Mouse (Mus musculus) forebrain, embryonic 11.5 days (tissue): ENCODE results near the gene Tmco5b. TPM values are rescaled to one million over a fixed set of nuclear protein-coding genes. Genes with fewer than 3 reads are reported as not detected.
A peak's percentile ranks its signal among the peaks of the same experiment; 100 is the strongest.

Experiments
- ATAC-seq: fragments of 200-750 bp; cut with Nextera tagmentation; replicated peaks from 2 replicates; pipeline ENCODE4 v1.8.0; 2017; ENCODE audit warnings: moderate TSS enrichment; ENCODE audit not compliant: low FRiP score
- DNase-seq: peaks from one replicate; pipeline ENCODE4 v3.0.0-alpha.2; 2017; ENCODE audit warnings: low spot score
- H3K27ac ChIP-seq: fragments of 300-500 bp; sonication (generic); 2 replicates; pipeline ENCODE4 v1.5.1; 2014; ENCODE audit warnings: low read depth, low read length
- H3K27me3 ChIP-seq: fragments of 300-500 bp; sonication (generic); 2 replicates; pipeline ENCODE4 v1.6.1; 2014; ENCODE audit warnings: mild to moderate bottlenecking, low read length, mixed read lengths; ENCODE audit not compliant: control insufficient read depth, insufficient read depth
- H3K36me3 ChIP-seq: fragments of 300-500 bp; sonication (generic); 2 replicates; pipeline ENCODE4 v1.6.1; 2014; ENCODE audit warnings: mild to moderate bottlenecking, low read length, moderate library complexity, mixed read lengths; ENCODE audit not compliant: control insufficient read depth, insufficient read depth
- H3K4me1 ChIP-seq: fragments of 300-500 bp; sonication (generic); replicated peaks from 2 replicates; pipeline ENCODE4 v1.6.1; 2014; ENCODE audit warnings: low read length, mixed read lengths; ENCODE audit not compliant: control insufficient read depth, insufficient read depth
- H3K4me2 ChIP-seq: fragments of 300-500 bp; sonication (generic); 2 replicates; pipeline ENCODE4 v1.6.1; 2014; ENCODE audit warnings: low read depth, mild to moderate bottlenecking, low read length, moderate library complexity, mixed read lengths; ENCODE audit not compliant: severe bottlenecking
- H3K4me3 ChIP-seq: fragments of 300-500 bp; sonication (generic); 2 replicates; pipeline ENCODE4 v1.5.1; 2014; ENCODE audit warnings: low read depth, low read length
- H3K9ac ChIP-seq: fragments of 300-500 bp; sonication (generic); 2 replicates; pipeline ENCODE4 v1.6.1; 2014; ENCODE audit warnings: low read length
- H3K9me3 ChIP-seq: fragments of 300-500 bp; sonication (generic); 2 replicates; pipeline ENCODE4 v1.6.1; 2016; ENCODE audit warnings: low read length, mixed read lengths; ENCODE audit not compliant: control insufficient read depth
- WGBS: fragments of 180-500 bp; shearing (Covaris S2); extraction: QIAGEN DNeasy Blood & Tissue Kit; methylation state at CpG from one replicate; pipeline ENCODE4 v1.1.7; 2014; 5-methylcytosine and 5-hydroxymethylcytosine counted together
- polyA plus RNA-seq: library from polyadenylated mRNA; unstranded; fragments of >200 nt; fragmentation: Nextera tagmentation; extraction: Ambion mirVana; gene quantifications from 2 replicates; pipeline ENCODE4 v1.2.1, GENCODE M21; 2014

Gene Tmco5b
- not detected in 2 replicates for polyA plus RNA-seq

DNA sequence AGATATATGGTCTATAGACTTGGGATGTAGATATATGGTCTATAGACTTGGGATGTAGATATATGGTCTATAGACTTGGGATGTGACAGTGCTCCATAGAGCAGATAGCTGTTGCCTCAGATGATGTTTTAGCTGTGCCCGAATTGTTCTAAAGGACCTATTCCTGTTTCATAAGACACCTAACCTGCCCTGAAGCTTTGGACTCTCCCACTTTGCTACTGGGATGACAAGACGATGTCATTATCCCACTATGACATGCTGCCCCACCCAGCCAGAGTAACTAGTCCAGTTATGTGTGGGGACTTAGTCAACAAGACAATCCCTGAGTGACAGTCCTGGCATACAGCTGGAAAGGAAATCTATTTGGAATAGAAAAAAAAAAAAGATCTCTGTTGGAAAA lies at the start of gene Tmco5b:
TSS of gene Tmco5b (plus strand) at position 301 of the 400 bp plus-strand sequence.
- ATAC-seq (no peak), DNase-seq (no peak)
- Histone ChIP-seq H3K27me3 (no peaks in the 10 kb centered on the region), H3K4me2 (no peak within 1 kb of the TSS), H3K9ac (no peak within 1 kb of the TSS), H3K36me3 (no peaks in the 10 kb centered on the region), H3K4me3 (no peak within 1 kb of the TSS), H3K4me1 (no peaks in the 10 kb centered on the region), H3K9me3 (no peaks in the 10 kb centered on the region), H3K27ac (no peak within 1 kb of the TSS)
- 90% methylated on average over 2 of the region's 2 CpGs for WGBS

DNA sequence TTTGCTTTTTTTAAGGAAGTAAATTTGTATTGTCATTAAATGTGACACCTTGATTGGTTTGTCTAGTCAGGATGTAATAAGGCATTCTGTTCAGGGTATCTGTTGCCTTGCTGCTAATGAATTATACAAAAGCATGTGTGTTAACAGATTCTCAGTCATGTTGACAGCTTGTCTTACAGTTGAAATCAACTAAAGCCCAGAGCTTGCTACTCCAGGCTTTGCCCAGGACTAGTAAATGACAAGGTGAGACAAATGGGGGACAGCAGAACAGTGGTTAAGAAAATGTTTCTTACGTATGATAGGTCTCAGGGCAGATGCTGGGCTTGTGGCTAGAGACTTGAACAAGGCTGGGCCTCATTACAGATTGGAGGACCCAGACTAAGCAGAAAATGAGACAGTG lies 48.5 kb upstream of the Tmco5b start:
- Histone ChIP-seq H3K27me3 (no peaks in the 10 kb centered on the region), H3K4me2 (no peak overlapping the region), H3K9me3 (no peaks in the 10 kb centered on the region), H3K9ac (no peak overlapping the region), H3K36me3 (no peaks in the 10 kb centered on the region), H3K4me3 (no peak overlapping the region), H3K27ac (no peak overlapping the region), H3K4me1 (no peaks in the 10 kb centered on the region)
- WGBS, result 72% methylated on average over 1 of the region's 1 CpGs
- ATAC-seq, result no peak
- DNase-seq, result no peak

DNA sequence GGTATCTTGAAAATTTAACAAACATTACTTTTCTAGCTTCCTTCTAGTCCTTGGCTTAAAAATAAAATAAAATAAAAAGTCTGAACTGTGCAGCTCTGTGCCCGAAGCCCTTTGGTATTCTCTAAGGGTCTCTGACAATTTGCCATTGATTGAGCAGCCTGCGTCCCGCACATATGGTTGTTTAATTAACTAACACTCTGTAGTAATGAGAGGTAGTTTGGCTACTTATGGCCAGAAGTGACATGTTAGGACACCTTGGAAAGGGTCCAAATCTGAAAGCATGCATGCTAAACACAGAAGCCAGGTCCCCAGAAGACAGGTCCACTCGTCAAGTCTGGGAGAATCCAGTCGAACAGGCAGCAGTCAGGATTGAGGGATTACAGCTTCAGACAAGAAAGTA lies 46.7 kb upstream of the Tmco5b start:
- Histone ChIP-seq H3K4me2 (no peak overlapping the region), H3K9ac (no peak overlapping the region), H3K36me3 (no peaks in the 10 kb centered on the region), H3K9me3 (no peaks in the 10 kb centered on the region), H3K4me1 (no peaks in the 10 kb centered on the region), H3K27me3 (no peaks in the 10 kb centered on the region), H3K4me3 (no peak overlapping the region), H3K27ac (no peak overlapping the region)
- no peak for ATAC-seq
- WGBS, result 78% methylated on average over 5 of the region's 5 CpGs
- DNase-seq, result no peak

DNA sequence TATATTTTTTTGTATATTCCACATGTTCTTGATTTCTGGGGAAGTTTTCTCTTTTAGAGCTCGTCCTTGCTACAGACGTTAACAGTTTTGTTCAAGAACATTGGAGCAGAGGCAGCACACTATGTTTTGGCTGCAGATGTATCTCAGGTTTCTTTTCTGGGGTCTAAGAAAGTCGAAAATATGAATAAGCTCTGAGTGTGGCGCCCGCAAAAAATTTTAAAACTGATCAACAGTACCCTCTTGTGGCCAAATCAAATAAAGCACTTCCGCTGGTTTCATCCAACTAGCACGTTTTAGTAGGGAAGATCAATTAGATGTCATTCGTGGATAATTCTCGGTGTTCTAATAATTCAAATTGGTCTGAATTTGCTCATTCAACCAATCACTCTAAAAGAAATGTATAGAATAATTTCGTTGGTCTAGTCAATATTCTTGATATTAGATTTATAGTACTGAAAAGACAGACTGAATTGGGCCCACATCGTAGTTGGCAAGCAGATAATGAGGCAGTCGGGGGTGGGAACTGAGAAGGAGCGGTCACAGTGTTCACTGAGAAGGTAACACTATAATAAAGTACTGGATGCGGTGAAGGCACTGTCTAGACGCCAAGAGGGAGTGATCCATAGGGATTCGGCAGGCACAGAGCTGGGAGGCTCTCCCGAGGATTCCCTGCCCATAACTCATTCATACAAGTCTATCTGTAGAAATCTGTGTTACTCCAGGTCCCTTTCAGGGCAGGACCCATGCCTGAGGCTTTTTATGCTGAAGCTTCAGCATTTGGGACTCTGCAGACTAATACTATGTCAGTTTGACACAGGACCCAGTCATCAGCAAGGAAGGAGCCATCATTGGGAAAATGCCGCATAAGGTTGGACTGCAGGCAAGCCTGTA lies 17.1 kb downstream of the Tmco5b start:
- H3K27ac ChIP-seq, result no peak overlapping the region
- WGBS, result 44% methylated on average over 18 of the region's 18 CpGs
- H3K36me3 ChIP-seq, result no peaks in the 10 kb centered on the region
- no peak for DNase-seq
- H3K4me3 ChIP-seq, result no peak overlapping the region
- no peak overlapping the region for H3K9ac ChIP-seq
- no peaks in the 10 kb centered on the region for H3K27me3 ChIP-seq
- ATAC-seq, result peak; percentile 55
- H3K4me1 ChIP-seq, result no peaks in the 10 kb centered on the region
- H3K4me2 ChIP-seq, result no peak overlapping the region
- no peaks in the 10 kb centered on the region for H3K9me3 ChIP-seq

DNA sequence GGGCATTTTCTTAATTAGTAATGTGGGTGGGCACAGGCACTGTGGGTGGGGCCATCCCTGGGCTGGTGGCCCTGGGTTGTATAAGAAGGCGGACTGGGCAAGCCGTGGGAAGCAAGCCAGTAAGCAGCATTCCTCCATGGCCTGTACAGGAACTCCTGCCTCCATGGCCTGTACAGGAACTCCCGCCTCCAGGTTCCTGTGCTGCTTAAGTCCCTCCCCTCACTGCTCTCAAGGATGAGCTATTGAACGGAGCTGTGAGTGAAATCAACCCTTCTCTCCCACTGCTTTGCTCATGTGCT lies 17.7 kb downstream of the Tmco5b start:
- WGBS, result 72% methylated on average over 4 of the region's 4 CpGs
- DNase-seq, result no peak
- H3K9me3 ChIP-seq, result no peaks in the 10 kb centered on the region
- H3K4me1 ChIP-seq, result no peaks in the 10 kb centered on the region
- no peak overlapping the region for H3K4me2 ChIP-seq
- peak; percentile 71 for ATAC-seq
- H3K36me3 ChIP-seq, result no peaks in the 10 kb centered on the region
- H3K9ac ChIP-seq, result no peak overlapping the region
- no peaks in the 10 kb centered on the region for H3K27me3 ChIP-seq
- H3K4me3 ChIP-seq, result no peak overlapping the region
- no peak overlapping the region for H3K27ac ChIP-seq

DNA sequence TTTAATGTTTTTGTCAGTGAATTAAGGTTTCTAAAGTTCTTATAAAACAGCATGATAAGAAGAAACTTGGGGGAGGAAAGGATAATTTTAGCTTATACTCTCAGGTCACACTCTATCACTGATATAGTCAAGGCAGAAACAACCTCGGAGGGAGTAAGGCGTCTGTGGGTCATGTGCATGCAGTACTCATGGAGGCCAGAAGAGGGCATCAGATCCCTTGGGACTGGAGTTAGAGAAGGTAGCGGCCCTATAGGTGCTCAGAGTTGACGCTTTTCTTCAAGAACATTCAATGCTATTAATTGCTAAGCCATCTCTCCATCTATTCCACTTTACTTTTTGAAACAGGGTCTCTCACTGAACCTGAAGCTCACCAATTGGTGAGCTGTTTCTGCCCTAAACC lies 19.8 kb downstream of the Tmco5b start:
- Histone ChIP-seq H3K27me3 (no peaks in the 10 kb centered on the region), H3K4me2 (no peak overlapping the region), H3K9me3 (no peaks in the 10 kb centered on the region), H3K36me3 (no peaks in the 10 kb centered on the region), H3K4me3 (no peak overlapping the region), H3K4me1 (no peaks in the 10 kb centered on the region), H3K9ac (no peak overlapping the region), H3K27ac (no peak overlapping the region)
- DNase-seq (peak; percentile 82), ATAC-seq (peak; percentile 64)
- WGBS, result 18% methylated on average over 4 of the region's 4 CpGs

DNA sequence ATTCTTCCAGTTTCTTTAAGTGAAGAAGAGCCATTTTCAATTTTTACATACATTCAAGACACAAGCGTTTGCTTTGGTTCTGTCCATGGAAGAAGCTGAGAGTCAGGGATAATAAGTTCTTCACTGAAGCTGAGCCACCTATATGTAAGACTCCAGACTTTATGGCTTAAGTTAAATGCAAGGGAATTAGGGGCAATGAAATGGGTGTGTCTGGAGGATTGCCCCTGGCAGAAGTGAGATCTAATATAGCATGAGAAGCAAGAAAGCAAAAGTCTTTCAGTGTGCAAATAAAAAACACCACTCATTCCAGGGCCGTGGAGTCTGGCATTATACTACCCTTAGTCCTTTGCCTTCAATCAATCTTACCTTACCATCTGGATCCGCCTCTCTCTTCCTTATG lies 25.7 kb downstream of the Tmco5b start:
- WGBS, result 92% methylated on average over 3 of the region's 3 CpGs
- DNase-seq, result no peak
- no peak overlapping the region for H3K27ac ChIP-seq

DNA sequence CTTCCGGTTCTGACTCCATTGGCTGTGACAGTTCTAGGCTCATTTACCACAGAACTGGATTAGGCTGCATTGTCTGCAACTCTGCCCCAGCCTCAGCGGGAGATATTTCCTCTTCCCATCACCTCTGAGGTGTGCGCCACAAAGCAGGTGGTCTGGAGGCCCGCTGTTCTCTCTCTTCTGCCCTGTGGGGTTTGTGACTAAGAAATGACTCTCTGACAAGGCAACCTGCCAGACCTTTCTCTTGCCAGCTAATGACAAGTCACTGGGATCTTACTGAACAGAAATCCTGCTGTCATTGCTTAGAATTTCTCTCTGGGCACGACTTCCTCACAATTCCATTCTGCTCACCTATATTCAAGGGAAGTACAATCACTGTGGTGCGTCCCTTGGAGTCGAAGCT lies 37.5 kb downstream of the Tmco5b start:
- WGBS, result 30% methylated on average over 7 of the region's 7 CpGs
- 0 out of 2 replicates have a peak, but pooled peaks cover 1% of the 10 kb centered on the region for H3K4me1 ChIP-seq
- DNase-seq (no peak), ATAC-seq (no peak)
- no peak overlapping the region for H3K9ac ChIP-seq
- H3K27me3 ChIP-seq, result no peaks in the 10 kb centered on the region
- no peaks in the 10 kb centered on the region for H3K36me3 ChIP-seq
- H3K4me3 ChIP-seq, result no peak overlapping the region
- H3K9me3 ChIP-seq, result no peaks in the 10 kb centered on the region
- no peak overlapping the region for H3K4me2 ChIP-seq
- no peak overlapping the region for H3K27ac ChIP-seq

More for the DNA sequence above, 25.7 kb downstream of the Tmco5b start:
- H3K4me3 ChIP-seq, result no peak overlapping the region
- no peaks in the 10 kb centered on the region for H3K36me3 ChIP-seq
- H3K27me3 ChIP-seq, result no peaks in the 10 kb centered on the region
- no peaks in the 10 kb centered on the region for H3K4me1 ChIP-seq
- ATAC-seq, result no peak
- no peak overlapping the region for H3K9ac ChIP-seq
- H3K9me3 ChIP-seq, result no peaks in the 10 kb centered on the region
- H3K4me2 ChIP-seq, result no peak overlapping the region
